Mouse (Mus musculus): ENCODE results near the gene Dsel.

GRCm38 (mm10) chr1:111911424-111911823 lies 46.7 kb upstream of the Dsel start:
- no peak for TF ChIP-seq MAFK (IDR thresholded peaks at IDR 0.05; ENCODE audit: insufficient read depth, low read depth, low read length)
- no peak for TF ChIP-seq ZNF384 (IDR thresholded peaks at IDR 0.05; ENCODE audit: low read depth, low read length)
- no peak for TF ChIP-seq CHD2 (IDR thresholded peaks at IDR 0.05; ENCODE audit: low read depth, low read length)
